Mouse (Mus musculus): ENCODE data around the gene Ugcg. TPM values are rescaled to one million over a fixed set of nuclear protein-coding genes. Genes with fewer than 3 reads are reported as not detected.
A peak's percentile ranks its signal among the peaks of the same experiment; 100 is the strongest.

Ugcg gene
- total and polyA plus RNA-seq, 3 experiments: 10.0 to 15.6 (median 13.3) TPM

GRCm38 (mm10) chr4:59190650-59191424 is 1.8 kb downstream of the Ugcg start:
- 35% methylated on average over 7 of the region's 7 CpGs for WGBS
- no peak for DNase-seq
- Histone ChIP-seq H3K79me2 (replicated peaks; ENCODE audit: control insufficient read depth, insufficient read depth, low read length) (peaks cover 5% of the 10 kb centered on the region; the same call in 1 of the 2 replicates), H3K36me3 (ENCODE audit: control insufficient read depth, insufficient read depth, low read length) (peaks cover 5% of the 10 kb centered on the region), H3K9ac (ENCODE audit: low read depth, low read length) (no peak overlapping the region; the same call in 1 of the 2 replicates), H3K27me3 (ENCODE audit: control insufficient read depth, insufficient read depth, low read length) (no peaks in the 10 kb centered on the region), H3K4me1 (ENCODE audit: control insufficient read depth, insufficient read depth, low read length) (peaks cover 6% of the 10 kb centered on the region), H3K4me3 (peak overlapping the region; percentile 93), H3K27ac (no peak overlapping the region; the same call in 1 of the 2 replicates)
- TF ChIP-seq CTCF (IDR thresholded peaks at IDR 0.05) (no peak), POLR2A (IDR thresholded peaks at IDR 0.05; ENCODE audit: insufficient read depth, low read depth, low read length) (no peak), EP300 (IDR thresholded peaks at IDR 0.05; ENCODE audit: insufficient read depth, low read depth, low read length) (no peak)
- intact Hi-C loops (cut with DNase I): loop anchor here (5.0 kb wide), 1 partner anchor 46 kb away; no protein-coding TSS in a partner anchor

- no peak for DNase-seq
- Histone ChIP-seq H3K79me2 (replicated peaks; ENCODE audit: control insufficient read depth, insufficient read depth, low read length) (peaks cover 8% of the 10 kb centered on the region; the same call in 1 of the 2 replicates), H3K9ac (ENCODE audit: low read depth, low read length) (no peak overlapping the region), H3K4me3 (no peak overlapping the region), H3K27ac (no peak overlapping the region), H3K36me3 (ENCODE audit: control insufficient read depth, insufficient read depth, low read length) (peaks cover 14% of the 10 kb centered on the region), H3K27me3 (ENCODE audit: control insufficient read depth, insufficient read depth, low read length) (no peaks in the 10 kb centered on the region), H3K4me1 (ENCODE audit: control insufficient read depth, insufficient read depth, low read length) (peaks cover 17% of the 10 kb centered on the region)
- TF ChIP-seq CTCF (IDR thresholded peaks at IDR 0.05): no peak
- TF ChIP-seq EP300 (IDR thresholded peaks at IDR 0.05; ENCODE audit: insufficient read depth, low read depth, low read length): no peak
- no peak for TF ChIP-seq POLR2A (IDR thresholded peaks at IDR 0.05; ENCODE audit: insufficient read depth, low read depth, low read length)
- intact Hi-C loops (cut with DNase I): loop anchor here (5.0 kb wide), 1 partner anchor 42 kb away; no protein-coding TSS in a partner anchor
- 80% methylated on average over 13 of the region's 13 CpGs for WGBS
Measured at GRCm38 (mm10) chr4:59194731-59195496, 5.9 kb downstream of the Ugcg start.

GRCm38 (mm10) chr4:59196346-59197077 is 7.5 kb downstream of the Ugcg start:
- Histone ChIP-seq H3K27me3 (ENCODE audit: control insufficient read depth, insufficient read depth, low read length) (no peaks in the 10 kb centered on the region), H3K4me1 (ENCODE audit: control insufficient read depth, insufficient read depth, low read length) (peaks cover 20% of the 10 kb centered on the region), H3K36me3 (ENCODE audit: control insufficient read depth, insufficient read depth, low read length) (peaks cover 11% of the 10 kb centered on the region), H3K4me3 (no peak overlapping the region), H3K27ac (no peak overlapping the region), H3K79me2 (replicated peaks; ENCODE audit: control insufficient read depth, insufficient read depth, low read length) (peaks cover 6% of the 10 kb centered on the region), H3K9ac (ENCODE audit: low read depth, low read length) (no peak overlapping the region)
- TF ChIP-seq CTCF (IDR thresholded peaks at IDR 0.05) (no peak), POLR2A (IDR thresholded peaks at IDR 0.05; ENCODE audit: insufficient read depth, low read depth, low read length) (no peak), EP300 (IDR thresholded peaks at IDR 0.05; ENCODE audit: insufficient read depth, low read depth, low read length) (no peak)
- no peak for DNase-seq
- 23% methylated on average over 12 of the region's 12 CpGs for WGBS
- intact Hi-C loops (cut with DNase I): no loop called here

GRCm38 (mm10) chr4:59197078-59197424 is 8.0 kb downstream of the Ugcg start:
- Histone ChIP-seq H3K79me2 (replicated peaks; ENCODE audit: control insufficient read depth, insufficient read depth, low read length) (peaks cover 6% of the 10 kb centered on the region), H3K9ac (ENCODE audit: low read depth, low read length) (no peak overlapping the region), H3K27me3 (ENCODE audit: control insufficient read depth, insufficient read depth, low read length) (no peaks in the 10 kb centered on the region), H3K36me3 (ENCODE audit: control insufficient read depth, insufficient read depth, low read length) (peaks cover 9% of the 10 kb centered on the region), H3K27ac (no peak overlapping the region), H3K4me3 (no peak overlapping the region), H3K4me1 (ENCODE audit: control insufficient read depth, insufficient read depth, low read length) (peaks cover 20% of the 10 kb centered on the region)
- no peak for TF ChIP-seq CTCF (IDR thresholded peaks at IDR 0.05)
- 45% methylated on average over 6 of the region's 6 CpGs for WGBS
- DNase-seq: no peak
- intact Hi-C loops (cut with DNase I): no loop called here

- 86% methylated on average over 3 of the region's 3 CpGs for WGBS
- no peaks in the 10 kb centered on the region for H3K27me3 ChIP-seq (ENCODE audit: control insufficient read depth, insufficient read depth, low read length)
- H3K36me3 ChIP-seq (ENCODE audit: control insufficient read depth, insufficient read depth, low read length): peaks cover 9% of the 10 kb centered on the region
- intact Hi-C loops (cut with DNase I): no loop called here
- peaks cover 20% of the 10 kb centered on the region for H3K4me1 ChIP-seq (ENCODE audit: control insufficient read depth, insufficient read depth, low read length)
- H3K9ac ChIP-seq (ENCODE audit: low read depth, low read length): no peak overlapping the region
- no peak overlapping the region for H3K27ac ChIP-seq
- no peak overlapping the region for H3K4me3 ChIP-seq
- no peak for DNase-seq
- TF ChIP-seq POLR2A (IDR thresholded peaks at IDR 0.05; ENCODE audit: insufficient read depth, low read depth, low read length) (no peak), CTCF (IDR thresholded peaks at IDR 0.05) (no peak)
- peaks cover 6% of the 10 kb centered on the region for H3K79me2 ChIP-seq (replicated peaks; ENCODE audit: control insufficient read depth, insufficient read depth, low read length)
Measured at GRCm38 (mm10) chr4:59197462-59197861, 8.4 kb downstream of the Ugcg start.
